Mouse (Mus musculus): ENCODE measurements around the gene Csf2rb.

DNA sequence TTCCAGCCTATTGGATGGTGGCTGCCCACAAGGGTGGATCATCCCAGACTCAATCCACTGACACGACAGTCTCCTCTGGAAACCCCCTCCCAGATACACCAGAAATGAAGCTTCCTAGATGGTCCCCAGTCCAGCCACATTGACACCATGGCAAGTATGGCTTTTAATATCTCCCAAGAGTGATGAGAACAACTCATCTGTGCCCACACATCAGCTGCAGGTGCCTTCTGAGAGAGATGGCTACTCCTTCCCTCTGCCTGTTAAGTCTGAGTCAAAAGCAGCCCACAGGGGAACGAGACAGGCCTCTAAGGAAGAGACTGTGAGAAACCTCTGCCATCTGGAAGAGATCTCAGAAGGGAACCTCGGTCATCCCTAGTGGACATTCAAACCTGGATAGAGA is 42.3 kb downstream of the Csf2rb start:
- TF ChIP-seq GATA1 (IDR thresholded peaks at IDR 0.05; ENCODE audit: low read length) = no peak
- no peak for TF ChIP-seq TAL1 (IDR thresholded peaks at IDR 0.05; ENCODE audit: low read length)
